Mouse (Mus musculus) kidney, postnatal 0 days (tissue): ENCODE data around the gene Elmo1. TPM values are rescaled to one million over a fixed set of nuclear protein-coding genes. Genes with fewer than 3 reads are reported as not detected.

Experiments
- ATAC-seq: fragments of 200-750 bp; cut with Nextera tagmentation; replicated peaks from 2 replicates; pipeline ENCODE4 v1.8.0; 2017; ENCODE audit warnings: low read depth, moderate number of reproducible peaks, moderate TSS enrichment, moderate library complexity; ENCODE audit not compliant: low FRiP score
- DNase-seq: peaks from one replicate; pipeline ENCODE4 v3.0.0-alpha.2; 2016; ENCODE audit warnings: low spot score
- H3K27ac ChIP-seq: fragments of 300-500 bp; sonication (generic); 2 replicates; pipeline ENCODE4 v1.5.1; 2014; ENCODE audit warnings: mild to moderate bottlenecking
- H3K27me3 ChIP-seq: fragments of 300-500 bp; sonication (generic); 2 replicates; pipeline ENCODE4 v1.6.1; 2014; ENCODE audit warnings: low read length, mixed read lengths; ENCODE audit not compliant: insufficient read depth
- H3K36me3 ChIP-seq: fragments of 300-500 bp; sonication (generic); 2 replicates; pipeline ENCODE4 v1.6.1; 2014; ENCODE audit warnings: low read length, mixed read lengths; ENCODE audit not compliant: insufficient read depth
- H3K4me1 ChIP-seq: fragments of 300-500 bp; sonication (generic); replicated peaks from 2 replicates; pipeline ENCODE4 v1.6.1; 2014; ENCODE audit warnings: antibody characterized with exemption, low read length, mixed read lengths; ENCODE audit not compliant: insufficient read depth
- H3K4me2 ChIP-seq: fragments of 300-500 bp; sonication (generic); 2 replicates; pipeline ENCODE4 v1.6.1; 2014; ENCODE audit warnings: mild to moderate bottlenecking, low read length, moderate library complexity, mixed read lengths
- H3K4me3 ChIP-seq: fragments of 300-500 bp; sonication (generic); replicated peaks from 2 replicates; pipeline ENCODE4 v1.5.1; 2014; ENCODE audit warnings: low read depth, low read length
- H3K9ac ChIP-seq: fragments of 300-500 bp; sonication (generic); 2 replicates; pipeline ENCODE4 v1.6.1; 2014; ENCODE audit warnings: low read depth, low read length
- H3K9me3 ChIP-seq: fragments of 300-500 bp; sonication (generic); replicated peaks from 2 replicates; pipeline ENCODE4 v1.6.1; 2016; ENCODE audit warnings: low read length, inconsistent platforms, mixed read lengths
- CTCF ChIP-seq: IDR thresholded peaks from 2 replicates; pipeline ENCODE4 v1.5.1; 2016; ENCODE audit warnings: antibody characterized with exemption, low read depth, mild to moderate bottlenecking, moderate library complexity
- WGBS: fragments of 180-500 bp; shearing (Covaris S2); extraction: QIAGEN DNeasy Blood & Tissue Kit; methylation state at CpG from one replicate; pipeline ENCODE4 v1.1.7; 2014; 5-methylcytosine and 5-hydroxymethylcytosine counted together
- polyA plus RNA-seq: library from polyadenylated mRNA; unstranded; fragments of >200 nt; fragmentation: Nextera tagmentation; extraction: Ambion mirVana; gene quantifications from 2 replicates; pipeline ENCODE4 v1.2.1, GENCODE M21; 2015

The Elmo1 gene
- polyA plus RNA-seq, 1 experiment from 2014 or later = 5.1 TPM

GRCm38 (mm10) chr13:20109446-20109845 is 19.1 kb downstream of the Elmo1 start:
- no peak for TF ChIP-seq CTCF
- H3K27me3 ChIP-seq = no peaks in the 10 kb centered on the region
- ATAC-seq = no peak
- H3K9me3 ChIP-seq = no peaks in the 10 kb centered on the region
- 38% methylated on average over 2 of the region's 2 CpGs for WGBS
- no peak overlapping the region for H3K4me2 ChIP-seq
- H3K4me3 ChIP-seq = no peak overlapping the region
- H3K4me1 ChIP-seq = no peaks in the 10 kb centered on the region
- no peak overlapping the region for H3K27ac ChIP-seq
- no peak for DNase-seq
- no peak overlapping the region for H3K9ac ChIP-seq
- no peaks in the 10 kb centered on the region for H3K36me3 ChIP-seq

DNA sequence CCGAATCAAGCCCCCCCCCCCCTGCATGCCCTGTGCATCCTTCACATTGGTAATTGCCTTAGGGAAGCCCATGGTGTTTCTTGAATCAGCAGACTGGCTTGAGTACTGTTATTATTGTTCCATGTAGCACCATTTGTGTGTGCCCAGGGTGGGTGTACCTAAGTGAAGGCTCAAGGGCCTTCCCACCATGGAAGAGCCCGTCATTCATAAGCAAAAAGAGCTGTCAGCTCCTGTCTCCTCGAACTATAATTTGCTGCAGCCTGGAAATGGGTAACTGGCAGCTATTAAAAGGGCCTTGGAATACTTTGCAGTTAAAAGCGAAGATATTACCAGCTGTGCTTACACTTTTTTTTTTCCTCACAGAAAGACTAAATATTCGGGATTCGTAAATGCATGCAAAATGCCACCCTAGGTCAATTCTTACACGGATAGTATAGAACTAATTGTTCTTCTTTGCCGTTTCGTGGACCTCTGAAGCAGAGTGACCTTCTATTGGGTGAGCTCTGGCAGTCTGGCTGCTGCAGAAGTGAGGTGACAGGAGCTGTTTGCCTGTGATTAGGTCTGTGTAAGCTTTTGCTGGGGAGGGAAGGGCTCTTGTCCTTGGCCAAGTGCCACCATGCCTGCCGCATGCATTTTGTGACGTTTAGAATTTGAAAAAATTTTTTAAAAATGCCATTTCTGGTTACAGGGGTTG is 19.7 kb downstream of the Elmo1 start:
- no peaks in the 10 kb centered on the region for H3K27me3 ChIP-seq
- DNase-seq = no peak
- H3K36me3 ChIP-seq = no peaks in the 10 kb centered on the region
- no peak overlapping the region for H3K27ac ChIP-seq
- 74% methylated on average over 11 of the region's 11 CpGs for WGBS
- H3K4me2 ChIP-seq = no peak overlapping the region
- no peaks in the 10 kb centered on the region for H3K4me1 ChIP-seq
- no peak overlapping the region for H3K4me3 ChIP-seq
- no peak for ATAC-seq
- TF ChIP-seq CTCF = no peak
- no peaks in the 10 kb centered on the region for H3K9me3 ChIP-seq
- H3K9ac ChIP-seq = no peak overlapping the region

- WGBS = 32% methylated on average over 2 of the region's 2 CpGs
- DNase-seq (no peak), ATAC-seq (no peak)
- Histone ChIP-seq H3K27me3 (no peaks in the 10 kb centered on the region), H3K4me3 (no peak overlapping the region), H3K36me3 (no peaks in the 10 kb centered on the region), H3K4me2 (no peak overlapping the region), H3K9me3 (no peaks in the 10 kb centered on the region), H3K4me1 (no peaks in the 10 kb centered on the region), H3K27ac (no peak overlapping the region), H3K9ac (no peak overlapping the region)
- no peak for TF ChIP-seq CTCF
These were observed 20.9 kb downstream of the Elmo1 start for GRCm38 (mm10) chr13:20111256-20111800.

DNA sequence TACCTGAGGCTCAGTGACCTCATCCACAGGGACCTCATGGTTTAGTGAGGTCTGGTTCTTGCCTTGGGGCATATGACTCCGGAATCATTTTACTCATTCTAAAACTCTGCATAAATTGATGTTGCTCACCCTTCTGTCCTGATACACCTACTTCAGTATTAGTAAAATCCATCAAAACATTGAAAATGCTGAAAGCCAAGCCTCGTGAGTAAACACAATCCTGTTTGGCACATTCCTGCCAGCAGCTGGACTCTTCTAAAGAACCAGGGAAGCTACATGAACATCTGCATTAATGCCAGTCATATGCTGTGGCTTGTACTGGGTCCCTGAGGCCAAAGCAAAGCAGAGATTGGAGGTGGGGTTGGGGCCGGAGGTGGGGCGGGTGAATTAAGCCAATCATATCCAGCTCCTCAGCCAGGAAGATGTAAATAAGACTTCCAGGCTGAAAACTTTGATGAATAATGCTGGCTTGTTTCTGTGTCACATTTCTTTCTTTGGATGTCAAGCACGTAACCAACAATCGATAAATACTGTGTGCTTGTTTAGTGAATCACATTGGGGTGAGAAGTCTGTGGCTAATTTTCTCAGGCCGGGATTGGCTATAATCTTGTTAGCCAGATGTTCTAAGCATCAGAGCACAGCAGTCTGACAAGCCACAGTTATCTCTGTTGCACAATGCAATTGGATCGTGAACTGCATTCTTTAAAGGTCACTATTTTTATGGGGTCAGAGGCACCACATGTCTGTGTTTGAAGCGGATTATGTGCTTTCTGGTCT is 24.9 kb downstream of the Elmo1 start:
- WGBS = 50% methylated on average over 9 of the region's 9 CpGs
- Histone ChIP-seq H3K9ac (no peak overlapping the region), H3K4me2 (no peak overlapping the region), H3K27ac (no peak overlapping the region), H3K36me3 (no peaks in the 10 kb centered on the region), H3K27me3 (no peaks in the 10 kb centered on the region), H3K4me3 (no peak overlapping the region), H3K9me3 (no peaks in the 10 kb centered on the region), H3K4me1 (no peaks in the 10 kb centered on the region)
- no peak for TF ChIP-seq CTCF
- DNase-seq = no peak
- ATAC-seq = no peak

DNA sequence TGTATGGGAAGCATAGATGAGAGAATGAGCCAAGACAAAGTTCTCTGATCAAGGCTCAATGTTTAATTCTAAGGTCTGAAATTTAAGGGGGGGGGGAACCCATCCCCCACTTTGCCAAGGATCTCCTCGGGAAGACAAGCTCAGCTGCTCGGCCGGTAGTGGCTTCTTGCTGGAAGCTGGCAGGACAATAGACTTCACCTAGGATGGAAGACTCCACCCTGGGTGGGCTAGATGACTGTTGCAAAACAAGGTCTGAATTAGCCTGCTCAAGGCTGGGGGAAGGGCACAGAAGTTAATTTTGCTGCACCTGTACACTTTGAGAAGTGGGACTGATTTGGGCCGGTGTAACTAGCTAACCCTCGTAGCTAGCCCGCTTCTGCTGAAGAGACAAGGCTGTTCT is 25.6 kb downstream of the Elmo1 start:
- Histone ChIP-seq H3K36me3 (no peaks in the 10 kb centered on the region), H3K4me3 (no peak overlapping the region), H3K4me1 (no peaks in the 10 kb centered on the region), H3K27me3 (no peaks in the 10 kb centered on the region), H3K4me2 (no peak overlapping the region), H3K9ac (no peak overlapping the region), H3K27ac (no peak overlapping the region), H3K9me3 (no peaks in the 10 kb centered on the region)
- no peak for TF ChIP-seq CTCF
- WGBS = 56% methylated on average over 6 of the region's 6 CpGs
- ATAC-seq (no peak), DNase-seq (no peak)

GRCm38 (mm10) chr13:20116868-20117510 is 26.6 kb downstream of the Elmo1 start:
- ATAC-seq (no peak), DNase-seq (no peak)
- 54% methylated on average over 1 of the region's 1 CpGs for WGBS

More at GRCm38 (mm10) chr13:20116868-20117510, 26.6 kb downstream of the Elmo1 start:
- Histone ChIP-seq H3K27me3 (no peaks in the 10 kb centered on the region), H3K36me3 (no peaks in the 10 kb centered on the region), H3K4me2 (no peak overlapping the region), H3K4me1 (no peaks in the 10 kb centered on the region), H3K4me3 (no peak overlapping the region), H3K9me3 (no peaks in the 10 kb centered on the region), H3K9ac (no peak overlapping the region), H3K27ac (no peak overlapping the region)
- no peak for TF ChIP-seq CTCF
